Mouse (Mus musculus): ENCODE measurements around the gene Slc25a44.

DNA sequence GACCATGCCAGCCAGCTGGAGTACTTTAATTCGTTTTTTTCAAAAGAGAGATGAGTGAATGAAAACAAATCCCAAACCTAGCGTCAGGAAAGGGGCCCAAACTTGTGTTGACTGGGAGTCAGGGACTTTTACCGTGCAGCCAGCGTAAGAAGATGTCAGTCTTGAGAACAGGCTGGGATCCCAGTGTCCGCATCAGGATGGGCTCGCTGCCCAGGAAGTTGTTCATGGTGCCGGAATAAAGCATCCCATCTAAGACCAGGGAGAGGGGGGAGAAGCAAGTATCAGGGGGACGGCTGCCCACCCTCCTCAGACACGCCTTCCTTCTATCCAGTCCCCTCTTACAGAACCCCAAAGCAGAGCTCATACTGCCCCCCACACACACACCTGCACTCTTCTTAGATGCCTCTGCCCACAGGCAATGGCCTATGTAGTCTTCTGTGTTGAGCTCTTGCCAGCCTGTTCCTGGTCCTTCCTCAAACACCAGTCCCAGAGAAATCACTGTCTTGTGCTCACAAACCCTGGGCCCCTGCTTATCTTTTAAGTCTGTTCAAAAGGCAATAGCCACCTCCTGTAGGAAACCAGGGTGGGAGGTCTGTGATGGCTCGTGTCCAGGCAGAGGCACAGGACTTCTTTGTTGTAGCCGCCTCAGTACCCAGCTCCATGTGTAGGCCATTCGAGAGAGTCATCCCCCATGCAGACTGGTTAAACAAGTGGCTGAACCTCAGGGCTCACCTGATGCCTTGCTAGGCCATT lies 25.6 kb upstream of the Slc25a44 start:
- TF ChIP-seq CTCF (IDR thresholded peaks at IDR 0.05; ENCODE audit: borderline replicate concordance, insufficient read depth, low read depth, low read length) (no peak), POLR2A (IDR thresholded peaks at IDR 0.05; ENCODE audit: borderline replicate concordance, insufficient read depth, low read length) (no peak)

Measured in cerebellum, adult 2 months (tissue).